Mouse (Mus musculus) liver, adult 2 months (tissue): ENCODE measurements around the gene Hipk3.

Source experiments
- CTCF ChIP-seq: fragments of 200-500 bp; IDR thresholded peaks from 2 replicates; pipeline ENCODE4 v1.5.1; 2011; ENCODE audit warnings: low read depth, low read length, control low read depth
- POLR2A ChIP-seq: fragments of 200-500 bp; IDR thresholded peaks from 2 replicates; pipeline ENCODE4 v1.6.1; 2011; ENCODE audit warnings: low read length, control low read depth; ENCODE audit not compliant: insufficient read depth; ENCODE audit errors: extremely low read depth

DNA sequence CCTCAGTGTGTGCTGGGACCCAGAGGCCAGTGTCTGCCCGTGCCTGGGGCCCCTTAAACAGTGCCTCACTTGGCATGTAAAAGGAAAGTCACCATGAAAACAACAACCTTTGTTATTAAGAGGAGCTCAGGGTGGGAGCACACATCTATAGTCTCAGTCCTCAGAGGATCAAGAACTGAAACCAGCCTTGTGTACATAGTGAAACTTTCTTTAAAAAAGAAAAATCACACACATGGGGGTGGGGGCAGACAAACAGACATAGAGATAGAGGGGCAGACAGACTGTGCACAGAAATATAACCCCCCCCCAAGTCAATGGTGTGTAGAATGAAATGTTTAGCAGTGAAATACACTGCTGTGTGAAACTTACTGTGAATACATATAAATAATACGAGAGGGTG lies 99.5 kb downstream of the Hipk3 start:
- TF ChIP-seq POLR2A (no peak), CTCF (no peak)
